Mouse (Mus musculus) heart, postnatal 10 days (tissue): ENCODE results near the gene Gps2. TPM values are rescaled to one million over a fixed set of nuclear protein-coding genes. Genes with fewer than 3 reads are reported as not detected.

Experiments
- DNase-seq, 2 experiments: peaks; one replicate each; pipeline ENCODE4 v3.0.0; 2021
- intact Hi-C: fragments of 180-260 bp; cut with DNase I; formaldehyde crosslinking; loops from one replicate; pipeline ENCODE4 v1.15.1; 2025
- total RNA-seq, 2 experiments: library from RNA; stranded (reverse); gene quantifications; 2 replicates each; pipeline ENCODE4 v1.2.3; 2021

Gene Gps2
- total RNA-seq, 2 experiments from 2014 or later, result 29.4 to 30.5 TPM

DNA sequence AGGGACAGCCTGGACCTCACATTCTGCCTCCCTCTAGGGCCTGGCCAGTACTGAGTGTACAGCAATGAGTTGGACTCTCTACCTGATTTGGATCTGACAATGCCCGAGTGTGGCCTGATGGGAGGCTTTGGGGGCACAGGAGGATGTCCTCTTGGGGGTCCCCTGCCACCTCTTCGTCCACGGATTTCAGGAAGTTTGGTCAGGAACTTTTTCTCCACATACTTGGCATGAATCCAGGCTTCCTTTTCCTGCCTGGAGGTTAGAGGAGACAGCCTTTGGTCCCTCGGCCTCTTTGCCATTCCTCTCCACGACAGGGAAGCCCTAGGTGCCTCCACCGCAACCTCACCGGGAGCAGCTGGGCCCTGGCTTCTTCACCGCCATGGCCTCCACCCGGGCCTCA is 29.4 kb upstream of the Gps2 start:
- intact Hi-C loops, result loop anchor here (2.0 kb wide), 1 partner anchor 17 kb away; the partner anchor contains the start of genes 2810408A11Rik and Neurl4
- DNase-seq, result no peak

DNA sequence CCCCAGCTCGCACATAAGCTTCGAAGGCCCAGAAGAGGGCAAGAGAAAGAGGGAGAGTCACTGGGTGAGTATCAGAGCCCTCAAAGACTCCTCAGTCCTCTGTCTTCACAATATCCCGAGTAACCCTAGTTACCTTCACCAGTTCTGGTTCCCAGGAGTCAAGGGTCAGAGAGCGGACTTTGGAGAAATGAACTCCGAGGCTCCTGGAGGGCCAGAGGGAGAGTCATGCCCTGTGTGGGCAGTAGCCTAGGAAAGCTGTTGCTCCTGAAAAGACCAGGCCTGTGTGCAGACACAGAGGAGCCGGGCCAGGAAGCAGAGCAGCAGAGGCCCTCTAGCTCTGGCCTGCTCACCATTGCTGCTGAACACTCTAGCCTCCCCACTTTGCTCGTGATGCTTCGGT is 29.0 kb upstream of the Gps2 start:
- intact Hi-C loops, result loop anchor here (2.0 kb wide), 1 partner anchor 16 kb away; the partner anchor contains the start of genes 2810408A11Rik and Neurl4
- DNase-seq, result no peak

DNA sequence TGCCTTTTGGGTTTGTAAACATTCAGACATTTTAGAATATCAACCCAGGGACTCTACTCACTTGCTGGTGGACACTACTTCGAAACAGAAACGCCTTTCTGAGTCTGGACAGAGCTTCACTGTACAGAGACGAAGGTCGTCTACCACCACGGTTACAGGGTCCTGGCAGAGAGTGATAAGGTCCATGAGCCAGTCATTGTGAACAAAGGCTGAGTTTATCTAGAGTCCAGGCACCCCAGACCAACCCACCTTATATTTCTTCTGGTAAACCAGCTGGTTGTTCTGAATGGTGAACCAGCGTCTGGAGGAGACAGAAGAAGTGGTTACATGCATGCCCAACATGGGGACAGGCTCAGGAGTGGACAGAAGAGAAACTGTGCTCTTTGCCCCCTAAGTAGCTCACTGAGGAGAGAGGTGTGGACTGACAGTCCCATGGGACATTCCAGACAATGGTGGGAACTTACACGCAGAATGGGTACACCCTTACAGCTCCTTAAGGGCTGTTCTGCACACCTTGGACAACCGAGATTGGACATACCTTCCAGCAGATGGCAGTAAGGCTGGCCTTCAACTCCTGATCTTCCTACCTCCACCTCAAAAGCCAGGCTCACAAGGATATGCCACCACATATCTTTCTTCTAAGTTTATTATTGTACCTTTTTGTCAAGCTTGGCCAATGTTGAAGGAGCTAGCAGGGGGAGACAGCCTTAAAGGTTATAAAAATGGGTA is 26.6 kb upstream of the Gps2 start:
- no peak for DNase-seq
- intact Hi-C loops, result no loop called here

DNA sequence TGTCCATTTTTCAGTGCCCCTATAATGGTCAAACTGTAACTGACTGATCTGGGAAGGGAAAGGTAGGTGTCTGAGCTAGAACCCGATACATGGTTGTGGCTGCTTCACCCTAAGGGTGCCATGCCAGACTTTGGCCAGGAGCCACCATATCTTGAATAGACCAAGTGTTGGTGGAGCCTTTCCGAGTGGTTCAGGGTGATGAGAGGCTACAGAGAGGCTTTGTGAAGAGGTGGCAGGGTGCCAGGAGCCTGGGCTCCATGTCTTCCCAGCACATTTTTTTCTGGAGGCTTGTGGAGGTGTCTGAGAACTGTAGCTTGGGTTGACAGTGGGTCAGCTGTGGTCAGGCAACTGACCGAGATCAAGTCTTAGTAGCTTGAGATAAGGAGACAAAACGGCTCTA is 22.2 kb upstream of the Gps2 start:
- intact Hi-C loops, result no loop called here
- DNase-seq, result peak in 1 of 2 experiments; percentile 54

DNA sequence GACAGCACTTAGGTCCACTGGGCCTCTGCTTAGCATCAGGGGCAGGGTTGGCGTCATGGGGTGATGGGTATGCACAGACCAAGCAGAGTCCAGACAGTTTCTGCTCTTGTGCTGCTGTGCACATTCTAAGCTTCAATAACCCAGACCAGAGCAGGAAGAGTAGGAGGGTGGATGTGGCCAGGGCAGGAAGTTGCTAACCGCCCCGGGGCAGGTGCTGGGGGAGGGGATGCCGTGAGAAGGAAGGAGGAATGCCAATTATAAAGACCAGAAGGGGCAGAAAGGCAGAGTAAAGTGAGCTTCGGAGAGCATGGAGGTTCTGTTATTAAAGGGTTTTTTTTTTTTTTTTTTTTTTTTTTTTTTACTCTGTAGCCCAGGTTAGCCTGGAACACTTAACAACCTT is 19.0 kb upstream of the Gps2 start:
- intact Hi-C loops, result no loop called here
- no peak for DNase-seq

DNA sequence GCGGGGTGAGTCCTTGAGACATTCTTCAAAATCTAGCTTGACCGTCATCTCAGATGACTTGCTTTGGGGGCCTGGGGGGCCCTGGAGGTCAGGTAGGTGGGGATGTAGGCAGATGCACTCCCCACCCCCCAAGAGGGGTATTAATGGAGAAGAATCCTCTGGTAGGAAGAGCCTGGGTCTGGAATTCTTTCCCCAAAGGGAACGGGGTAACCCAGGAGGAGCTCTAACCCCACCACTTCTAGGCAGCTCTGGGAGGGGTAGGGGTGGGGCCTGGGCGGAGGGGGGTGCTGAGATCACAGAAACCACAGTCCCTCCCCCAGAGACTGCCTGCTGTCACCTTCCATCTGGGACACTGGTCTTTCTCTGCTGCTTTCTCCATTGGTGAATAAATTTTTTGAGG is 18.4 kb upstream of the Gps2 start, which contains the start of gene Acap1:
Gene Acap1, minus strand, starts transcription at position 249 of the 400 bp plus-strand sequence.
- intact Hi-C loops, result no loop called here
- no peak for DNase-seq

DNA sequence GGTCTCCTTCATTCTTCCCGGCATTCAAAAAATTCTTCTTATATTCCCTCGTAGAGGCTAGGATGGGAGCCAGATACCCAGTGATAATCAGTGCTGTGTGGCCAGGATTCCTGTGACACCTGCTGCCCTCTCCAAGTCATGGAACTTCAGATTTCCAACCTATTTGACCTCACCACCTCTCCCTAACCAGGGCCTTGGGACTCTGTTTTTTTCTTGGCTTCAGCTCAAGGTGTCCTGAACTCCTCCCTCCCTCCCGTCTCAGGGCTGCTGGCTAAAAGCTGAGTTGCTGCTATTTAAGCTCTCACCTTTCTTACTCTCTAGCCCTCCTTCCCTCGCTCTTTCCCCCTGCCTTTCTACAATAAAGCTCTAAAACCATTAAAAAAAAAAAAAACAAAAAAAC is 13.8 kb upstream of the Gps2 start:
- intact Hi-C loops, result loop anchor here (2.0 kb wide), 1 partner anchor 15 kb away; no protein-coding TSS in a partner anchor
- no peak for DNase-seq

DNA sequence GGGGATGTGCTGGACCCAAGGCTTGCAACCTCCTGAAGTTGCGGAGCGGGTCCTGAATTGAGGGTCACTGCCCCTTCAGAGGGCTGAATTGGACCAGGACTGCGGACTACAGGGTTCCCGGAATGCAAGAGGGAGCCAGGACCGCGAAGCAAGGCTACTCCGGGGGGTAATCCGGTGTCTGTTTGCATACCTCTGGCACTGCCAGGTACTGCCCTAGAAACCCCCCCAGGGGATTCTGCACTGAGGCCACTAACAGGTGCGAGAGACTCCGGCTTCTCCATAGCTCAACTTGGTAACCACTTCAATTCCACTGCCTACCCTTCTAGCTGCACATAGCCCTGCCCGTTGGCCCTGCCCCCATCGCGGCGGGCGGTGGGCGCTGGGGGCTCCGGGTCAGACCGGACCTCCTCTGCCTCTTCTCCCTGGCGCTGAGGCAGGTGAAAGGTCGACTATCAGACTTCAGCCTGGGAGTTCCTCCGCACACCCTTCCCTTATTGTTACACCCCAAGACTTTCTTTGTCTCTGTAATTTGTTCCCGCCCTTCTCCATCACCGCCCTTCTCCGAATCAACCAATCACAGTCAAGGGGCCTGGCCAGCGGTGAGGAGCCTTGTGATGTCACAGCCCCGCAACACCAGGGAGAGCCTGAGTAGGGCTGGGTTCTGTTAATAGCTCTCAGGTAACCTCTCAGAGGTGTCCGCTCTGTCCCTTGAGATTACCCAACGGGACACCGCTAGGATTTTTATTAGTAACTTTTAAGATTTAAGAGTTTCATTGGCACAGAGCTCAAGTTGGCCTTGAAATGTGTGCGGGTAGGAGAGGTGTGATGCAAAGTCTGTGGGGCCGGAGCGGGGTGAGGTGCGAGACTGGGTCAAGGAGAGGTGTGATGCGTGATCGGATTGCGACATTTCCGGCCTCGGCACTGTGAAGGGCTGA is 12.9 kb upstream of the Gps2 start, which contains the start of the genes 2810408A11Rik and Neurl4:
Gene 2810408A11Rik, minus strand, starts transcription at position 517 of the 935 bp plus-strand sequence.
Gene Neurl4, plus strand, starts transcription at position 602 of the 935 bp plus-strand sequence.
- DNase-seq, result peak; percentile 93 to 95
- intact Hi-C loops, result loop anchor here (2.0 kb wide), 1 partner anchor 16 kb away; no protein-coding TSS in a partner anchor

DNA sequence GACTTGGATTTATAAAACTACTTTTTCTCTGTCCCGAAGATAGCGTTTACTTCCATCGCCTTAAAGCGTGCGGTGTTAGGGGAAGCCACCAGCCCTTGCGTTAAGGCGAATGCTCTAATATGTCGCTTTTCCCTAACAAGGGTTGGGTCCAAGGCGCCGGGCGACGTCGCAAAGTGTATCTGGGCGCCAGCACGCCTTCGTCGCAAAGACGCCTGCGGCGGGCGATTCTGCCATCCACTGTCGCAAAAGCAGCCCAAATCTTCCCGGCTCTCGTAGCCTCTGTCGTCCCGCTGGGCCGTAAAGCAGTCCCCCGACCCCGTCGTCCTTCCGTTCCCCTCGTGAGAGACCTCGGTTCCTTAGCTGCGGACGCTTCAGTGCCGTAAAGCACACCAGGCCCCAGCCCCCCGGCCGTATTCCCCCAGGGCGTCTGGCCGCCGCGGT is 12.3 kb upstream of the Gps2 start:
- intact Hi-C loops, result loop anchor here (2.0 kb wide), 1 partner anchor 17 kb away; no protein-coding TSS in a partner anchor
- DNase-seq, result peak; percentile 96 to 97

DNA sequence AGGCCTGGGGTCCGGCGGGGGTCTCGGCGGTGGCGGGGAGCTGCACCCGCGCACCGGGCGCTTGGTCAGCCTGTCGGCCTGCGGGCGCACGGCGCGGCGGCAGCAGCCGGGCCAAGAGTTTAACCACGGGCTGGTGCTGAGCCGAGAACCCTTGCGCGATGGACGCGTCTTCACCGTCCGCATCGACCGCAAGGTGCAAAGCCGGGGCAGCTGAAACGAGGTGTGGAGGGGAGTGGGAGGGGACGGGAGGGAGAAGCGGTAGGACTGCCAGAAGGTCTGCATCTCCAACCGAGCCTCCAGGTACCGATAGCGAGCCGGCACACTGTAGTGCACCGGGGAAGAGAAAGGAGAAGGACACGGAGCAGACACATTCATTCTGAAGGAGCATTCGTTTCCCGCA is 11.7 kb upstream of the Gps2 start:
- intact Hi-C loops, result loop anchor here (2.0 kb wide), 2 partner anchors 15 to 17 kb away; no protein-coding TSS in a partner anchor
- DNase-seq, result peak in 1 of 2 experiments; percentile 40

DNA sequence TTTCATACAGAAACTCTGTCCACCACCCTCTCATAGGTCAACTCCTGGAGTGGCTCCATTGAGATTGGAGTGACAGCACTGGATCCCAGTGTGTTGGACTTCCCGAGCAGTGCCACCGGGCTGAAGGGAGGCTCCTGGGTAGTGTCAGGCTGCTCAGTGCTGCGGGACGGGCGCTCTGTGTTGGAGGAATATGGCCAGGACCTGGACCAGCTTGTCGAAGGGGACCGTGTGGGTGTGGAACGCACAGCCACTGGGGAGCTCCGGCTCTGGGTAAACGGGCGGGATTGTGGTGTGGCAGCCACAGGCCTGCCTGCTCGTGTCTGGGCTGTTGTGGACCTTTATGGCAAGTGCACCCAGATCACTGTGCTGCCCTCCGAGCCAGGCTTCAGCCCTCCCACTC is 10.7 kb upstream of the Gps2 start:
- intact Hi-C loops, result loop anchor here (2.0 kb wide), 1 partner anchor 14 kb away; no protein-coding TSS in a partner anchor
- DNase-seq, result no peak

DNA sequence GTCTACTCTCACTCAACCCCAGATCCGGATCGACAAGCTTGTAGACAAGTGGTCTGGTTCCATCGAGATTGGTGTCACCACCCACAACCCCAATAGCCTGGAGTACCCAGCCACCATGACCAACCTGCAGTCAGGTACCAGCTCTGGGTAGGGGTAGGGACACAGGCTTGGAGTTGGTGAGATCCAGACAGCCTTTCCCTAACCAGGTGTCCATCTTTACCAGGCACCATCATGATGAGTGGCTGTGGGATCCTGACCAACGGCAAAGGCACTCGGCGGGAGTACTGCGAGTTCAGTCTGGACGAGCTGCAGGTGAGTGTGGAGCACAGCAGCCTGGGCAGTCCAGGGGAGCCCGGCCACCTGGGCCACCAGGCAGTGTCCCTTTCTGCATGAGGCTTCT is 9.4 kb upstream of the Gps2 start:
- intact Hi-C loops, result no loop called here
- DNase-seq, result no peak

DNA sequence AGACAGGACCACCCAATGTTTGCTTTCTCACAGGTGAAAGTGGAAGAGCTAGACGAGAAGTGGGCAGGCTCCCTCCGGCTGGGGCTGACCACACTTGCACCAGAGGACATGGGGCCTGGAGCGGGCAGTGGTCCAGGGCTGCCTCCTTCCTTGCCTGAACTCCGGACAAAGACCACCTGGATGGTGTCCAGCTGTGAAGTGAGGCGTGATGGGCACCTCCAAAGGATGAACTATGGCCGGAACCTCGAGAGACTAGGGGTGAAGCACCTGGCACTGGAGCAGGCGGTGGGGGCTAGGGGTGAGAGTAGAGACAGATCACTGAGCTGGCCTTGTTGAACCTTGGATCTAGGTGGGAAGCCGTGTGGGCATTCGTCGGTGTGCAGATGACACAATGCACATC is 5.0 kb upstream of the Gps2 start:
- intact Hi-C loops, result no loop called here
- no peak for DNase-seq

DNA sequence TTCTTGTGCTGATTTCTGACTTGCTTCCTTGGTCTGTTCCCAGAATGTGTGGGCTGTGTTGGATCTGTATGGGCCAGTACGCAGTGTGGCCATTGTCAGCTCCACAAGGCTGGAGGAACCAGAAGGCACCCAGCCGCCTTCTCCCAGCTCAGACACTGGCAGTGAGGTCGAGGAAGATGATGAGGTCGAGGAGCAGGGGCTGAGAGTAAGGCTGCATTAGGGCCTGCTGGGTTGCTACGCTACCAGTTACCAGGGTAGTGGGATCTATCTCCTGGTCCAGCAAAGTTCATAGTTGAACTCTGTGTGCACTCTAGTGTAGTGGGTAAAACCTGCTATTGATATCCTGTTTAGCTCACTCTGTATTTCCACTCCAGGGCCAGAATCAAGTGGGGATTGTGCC is 4.5 kb upstream of the Gps2 start:
- DNase-seq, result no peak
- intact Hi-C loops, result no loop called here

DNA sequence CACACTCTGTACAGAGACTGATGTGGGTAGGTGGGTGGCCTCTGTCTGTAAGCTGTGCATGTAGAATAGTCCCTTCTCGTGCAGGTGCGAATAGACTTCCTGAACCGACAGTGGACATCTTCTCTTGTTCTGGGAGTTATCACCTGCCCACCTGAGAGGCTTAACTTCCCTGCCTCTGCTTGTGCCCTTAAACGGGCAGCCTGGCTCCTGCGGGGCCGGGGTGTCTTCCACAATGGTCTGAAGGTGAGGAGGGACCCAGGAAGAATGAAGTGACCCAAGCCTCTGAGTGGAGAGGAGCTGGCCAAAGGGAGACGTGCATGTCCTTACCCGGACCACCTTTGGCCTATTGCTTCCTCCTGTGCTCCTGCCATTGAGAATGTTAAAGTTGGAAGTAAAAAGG is 3.5 kb upstream of the Gps2 start:
- intact Hi-C loops, result no loop called here
- no peak for DNase-seq

DNA sequence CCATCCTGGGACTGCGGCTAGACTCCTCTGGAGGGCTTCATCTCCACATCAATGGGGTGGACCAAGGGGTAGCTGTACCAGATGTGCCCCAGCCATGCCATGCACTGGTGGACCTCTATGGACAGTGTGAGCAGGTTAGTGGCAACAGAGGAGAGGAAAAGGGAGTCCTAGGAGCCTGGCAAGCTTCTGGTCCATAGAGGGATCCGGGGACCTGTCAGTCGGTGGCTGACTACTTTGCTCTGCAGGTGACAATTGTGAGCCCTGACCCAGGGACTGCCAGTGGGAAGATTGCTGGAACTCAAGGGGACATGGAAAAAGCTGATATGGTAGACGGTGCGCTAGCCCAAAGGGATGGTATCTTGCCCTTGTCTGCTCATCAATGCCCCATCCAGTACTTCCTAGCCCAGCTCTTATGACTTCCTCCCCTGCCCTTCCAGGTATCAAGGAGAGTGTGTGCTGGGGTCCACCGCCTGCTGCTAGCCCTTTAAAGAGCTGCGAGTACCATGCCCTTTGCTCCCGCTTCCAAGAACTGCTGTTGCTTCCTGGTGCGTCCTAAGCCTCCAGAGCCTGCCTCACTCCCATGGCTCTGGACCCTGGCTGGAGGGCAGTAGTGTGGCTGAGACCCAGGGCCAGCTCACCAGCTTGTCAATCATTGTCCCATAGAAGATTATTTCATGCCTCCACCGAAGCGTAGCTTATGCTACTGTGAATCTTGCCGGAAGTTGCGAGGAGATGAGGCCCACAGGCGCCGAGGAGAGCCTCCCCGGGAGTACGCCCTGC is 2.7 kb upstream of the Gps2 start:
- DNase-seq, result no peak
- intact Hi-C loops, result no loop called here

DNA sequence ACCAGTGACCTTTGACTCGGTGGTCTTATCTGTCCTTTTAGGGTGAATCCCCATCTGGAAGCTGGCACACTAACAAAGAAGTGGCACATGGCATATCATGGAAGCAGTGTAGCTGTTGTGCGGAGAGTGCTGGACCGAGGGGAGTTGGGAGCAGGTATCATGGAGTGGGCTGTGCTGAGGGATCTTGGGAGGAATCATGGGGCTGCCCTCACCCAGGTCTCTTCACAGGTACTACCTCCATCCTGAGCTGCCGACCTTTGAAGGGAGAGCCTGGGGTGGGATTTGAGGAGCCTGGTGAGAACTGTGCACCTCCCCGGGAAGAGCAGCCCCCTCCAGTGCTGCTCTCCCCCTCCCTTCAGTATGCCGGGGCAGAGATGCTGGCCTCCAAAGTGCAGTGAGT is 2.0 kb upstream of the Gps2 start:
- DNase-seq, result no peak
- intact Hi-C loops, result no loop called here

DNA sequence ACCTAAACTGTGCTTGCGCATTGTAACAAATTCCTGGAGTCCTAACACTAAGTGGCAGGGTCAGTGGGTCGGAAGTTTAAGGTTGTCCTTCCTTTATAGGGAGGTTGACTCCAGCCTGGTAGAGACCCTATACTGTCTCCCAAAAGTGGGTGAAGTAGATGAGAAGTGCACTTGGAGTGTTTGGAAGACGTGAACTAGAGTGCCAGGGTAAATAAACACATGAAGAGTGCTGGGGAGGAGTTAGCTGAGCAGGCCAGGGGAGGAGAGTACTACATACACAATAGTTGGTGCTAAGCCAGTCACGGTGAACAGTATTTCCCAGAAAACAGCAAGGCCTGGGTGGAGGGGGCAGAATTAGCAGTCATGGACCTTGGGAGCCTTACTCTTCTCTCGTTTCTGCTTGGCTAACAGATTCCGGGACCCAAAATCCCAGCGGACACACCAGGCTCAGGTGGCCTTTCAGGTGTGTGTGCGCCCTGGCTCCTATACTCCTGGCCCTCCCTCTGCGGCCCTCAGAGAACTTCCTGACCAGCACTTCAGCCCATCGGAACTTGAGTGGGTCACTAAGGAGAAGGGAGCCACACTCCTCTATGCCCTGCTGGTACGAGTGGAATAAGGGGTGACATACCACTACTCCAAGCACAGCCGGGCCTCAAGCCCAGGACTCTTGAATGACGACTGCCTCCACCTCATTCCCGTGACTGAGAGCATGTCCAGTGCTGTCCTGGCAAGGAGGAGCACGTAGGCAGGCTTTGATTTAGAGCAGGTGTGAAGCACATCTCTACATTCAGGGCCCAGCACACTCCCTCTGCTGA is 765 bp upstream of the Gps2 start:
- intact Hi-C loops, result no loop called here
- DNase-seq, result no peak

DNA sequence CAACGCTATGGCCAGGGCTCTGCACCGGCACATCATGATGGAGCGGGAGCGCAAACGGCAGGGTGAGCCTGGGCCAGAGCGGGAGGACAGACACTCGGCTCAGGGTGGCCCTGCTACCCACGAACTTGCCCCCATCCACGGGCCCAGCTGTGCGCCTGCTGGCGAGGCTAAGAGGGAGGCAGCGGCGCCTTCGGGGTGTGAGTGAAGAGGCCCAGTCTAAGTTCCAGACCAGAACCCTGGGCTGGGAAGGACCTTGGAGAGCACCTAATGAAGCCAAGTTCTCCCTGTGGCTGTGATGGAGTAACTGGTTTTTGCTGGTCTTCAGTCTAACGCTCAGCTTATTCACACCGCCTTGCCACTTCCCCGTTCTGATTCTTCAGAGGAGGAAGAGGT is 680 bp downstream of the Gps2 start:
- intact Hi-C loops, result no loop called here
- no peak for DNase-seq
